8 mouse cellular contexts compared by ENCODE assay signal in genomic region chr12:80132250-80133003, GRCm38 (mm10). TPM values are rescaled to one million over a fixed set of nuclear protein-coding genes. Genes with fewer than 3 reads are reported as not detected.
DNase-seq lines count a peak whose midpoint lies in the region; ATAC-seq lines count a peak whose summit lies in the region.

No protein-coding gene starts in this region.

- H3K9me3 ChIP-seq in hindbrain, embryonic 11.5 days (ENCODE audit: control insufficient read depth, low read length), result no peaks in the 10 kb centered on the region

- peak overlapping the region; percentile 93 for H3K27ac ChIP-seq in hindbrain, embryonic 11.5 days (ENCODE audit: low read depth, low read length)

- peak; percentile 82 for ATAC-seq in frontal cortex, adult (ENCODE audit: low TSS enrichment)
- peak; percentile 86 for ATAC-seq in hindbrain, embryonic 11.5 days (ENCODE audit: low FRiP score)

- WGBS in hindbrain, embryonic 11.5 days, result 2% methylated on average over 60 of the region's 66 CpGs

- H3K27me3 ChIP-seq in hindbrain, embryonic 11.5 days (ENCODE audit: control insufficient read depth, insufficient read depth, low read length), result no peaks in the 10 kb centered on the region

- no peaks in the 10 kb centered on the region for H3K36me3 ChIP-seq in hindbrain, embryonic 11.5 days (ENCODE audit: control insufficient read depth, insufficient read depth, low read length)

- peak overlapping the region; percentile 86 for H3K9ac ChIP-seq in hindbrain, embryonic 11.5 days (ENCODE audit: low read depth, low read length)

- peak overlapping the region; percentile 62 for H3K4me2 ChIP-seq in hindbrain, embryonic 11.5 days (replicated peaks; ENCODE audit: low read depth, low read length)

- H3K4me3 ChIP-seq in hindbrain, embryonic 11.5 days (ENCODE audit: low read depth, low read length), result peak overlapping the region; percentile 51

- DNase-seq in MN1 (ENCODE audit: low spot score), result peak; percentile 93
- DNase-seq in cerebellum, adult 8-10 months, result peak; percentile 86
- peak; percentile 95 for DNase-seq in hindbrain, embryonic 11.5 days (ENCODE audit: low spot score)
- peak; percentile 75 to 76 for DNase-seq in layer of hippocampus, postnatal 36 days
- DNase-seq in lung, postnatal 4 days, result peak; percentile 90 to 95
- peak; percentile 93 for DNase-seq in retina, postnatal 1 day
- DNase-seq in urinary bladder, adult 2 months (ENCODE audit: low spot score), result peak; percentile 93

- peaks cover 10% of the 10 kb centered on the region for H3K4me1 ChIP-seq in hindbrain, embryonic 11.5 days (replicated peaks; ENCODE audit: control insufficient read depth, insufficient read depth, low read length)

RNA-seq across cellular contexts. Expression of gene Zfp36l1, which starts 19.6 kb away (rescaled TPM):
- polyA plus RNA-seq in hindbrain, embryonic 11.5 days (2014; fragmentation: Nextera tagmentation; extraction: Ambion mirVana), result 112 and 127 TPM in 2 replicates
- 10 to 100 TPM; 32.1 to 39.1 TPM for total RNA-seq in layer of hippocampus, postnatal 36 days (2021)
- polyA plus RNA-seq in urinary bladder, adult 2 months (2012; rRNA removed), result 141 and 167 TPM in 2 replicates

Comparison
In these comparisons a context has a peak if more than half of its experiments do, and no peak if none do; other contexts are left out.
1. Peak in every context shown above with its lines: DNase-seq, ATAC-seq, H3K4me3 ChIP-seq and H3K27ac ChIP-seq.